Mouse (Mus musculus): Measurements from ENCODE around the gene Gm11011. TPM values are rescaled to one million over a fixed set of nuclear protein-coding genes. Genes with fewer than 3 reads are reported as not detected.
"Not testable (repeated sequence)": the region's sequence is repeated elsewhere in the genome, so short reads cannot be mapped to it uniquely, and the experiment has no call there.

The Gm11011 gene
- not detected in 2 replicates for total RNA-seq (2014; rRNA removed)
- not detected in 2 replicates for polyA plus RNA-seq (2015; fragmentation: Nextera tagmentation; extraction: Ambion mirVana)

DNA sequence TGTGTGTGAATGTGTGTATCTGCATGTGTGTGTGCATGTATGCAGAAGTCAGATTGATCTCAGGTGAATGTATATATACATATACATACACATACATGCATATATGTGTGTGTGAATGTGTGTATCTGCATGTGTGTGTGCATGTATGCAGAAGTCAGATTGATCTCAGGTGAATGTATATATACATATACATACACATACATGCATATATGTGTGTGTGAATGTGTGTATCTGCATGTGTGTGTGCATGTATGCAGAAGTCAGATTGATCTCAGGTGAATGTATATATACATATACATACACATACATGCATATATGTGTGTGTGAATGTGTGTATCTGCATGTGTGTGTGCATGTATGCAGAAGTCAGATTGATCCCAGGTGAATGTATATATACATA lies at the start of gene Gm11011:
TSS of gene Gm11011 (minus strand) at position 101 of the 400 bp plus-strand sequence.
- not testable (repeated sequence) for H3K4me1 ChIP-seq (ENCODE audit: insufficient read depth, low read length); H3K36me3 ChIP-seq (ENCODE audit: insufficient read depth, low read length); H3K27ac ChIP-seq (ENCODE audit: low read depth, low read length); DNase-seq (ENCODE audit: low spot score); H3K4me3 ChIP-seq (ENCODE audit: low read depth, low read length); H3K27me3 ChIP-seq (ENCODE audit: insufficient read depth, low read length); H3K9me3 ChIP-seq (ENCODE audit: low read length); ATAC-seq (ENCODE audit: low FRiP score); H3K9ac ChIP-seq (replicated peaks; ENCODE audit: low read length, poor library complexity, severe bottlenecking); H3K4me2 ChIP-seq (ENCODE audit: low read depth, low read length, poor library complexity, severe bottlenecking)

DNA sequence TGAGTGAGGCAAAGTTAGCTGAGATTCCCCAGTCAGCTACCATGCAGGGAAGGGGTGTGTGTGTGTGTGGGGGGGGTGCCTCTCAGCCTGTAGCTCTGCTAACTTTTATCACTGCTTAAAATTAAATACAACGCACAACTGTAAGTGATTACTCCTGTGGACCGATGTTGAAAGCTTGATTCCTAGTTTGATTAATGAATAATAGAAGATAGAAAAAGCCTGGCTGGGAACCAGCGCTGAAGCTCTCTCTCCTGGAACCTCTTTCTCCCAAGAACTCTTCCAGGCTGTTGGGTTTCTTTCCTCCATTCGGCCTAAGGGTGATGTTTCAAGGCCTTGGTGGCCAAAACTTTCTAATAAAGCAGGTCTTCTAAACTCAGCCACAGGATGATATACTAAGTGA lies 48.9 kb upstream of the Gm11011 start:
- Histone ChIP-seq H3K9me3 (ENCODE audit: low read length) (no peaks in the 10 kb centered on the region), H3K4me2 (ENCODE audit: low read depth, low read length, poor library complexity, severe bottlenecking) (peak overlapping the region; percentile 96), H3K9ac (replicated peaks; ENCODE audit: low read length, poor library complexity, severe bottlenecking) (0 out of 2 replicates have a peak overlapping the region, but pooled peaks have one; percentile 10), H3K4me3 (ENCODE audit: low read depth, low read length) (peak overlapping the region; percentile 72), H3K36me3 (ENCODE audit: insufficient read depth, low read length) (no peaks in the 10 kb centered on the region), H3K27ac (ENCODE audit: low read depth, low read length) (no peak overlapping the region), H3K27me3 (ENCODE audit: insufficient read depth, low read length) (no peaks in the 10 kb centered on the region), H3K4me1 (ENCODE audit: insufficient read depth, low read length) (peaks cover 5% of the 10 kb centered on the region; the same call in 1 of the 2 replicates)
- no peak for ATAC-seq (ENCODE audit: low FRiP score)
- no peak for TF ChIP-seq CTCF (IDR thresholded peaks at IDR 0.05)
- 66% methylated on average over 4 of the region's 4 CpGs for WGBS
- DNase-seq (ENCODE audit: low spot score), result no peak

DNA sequence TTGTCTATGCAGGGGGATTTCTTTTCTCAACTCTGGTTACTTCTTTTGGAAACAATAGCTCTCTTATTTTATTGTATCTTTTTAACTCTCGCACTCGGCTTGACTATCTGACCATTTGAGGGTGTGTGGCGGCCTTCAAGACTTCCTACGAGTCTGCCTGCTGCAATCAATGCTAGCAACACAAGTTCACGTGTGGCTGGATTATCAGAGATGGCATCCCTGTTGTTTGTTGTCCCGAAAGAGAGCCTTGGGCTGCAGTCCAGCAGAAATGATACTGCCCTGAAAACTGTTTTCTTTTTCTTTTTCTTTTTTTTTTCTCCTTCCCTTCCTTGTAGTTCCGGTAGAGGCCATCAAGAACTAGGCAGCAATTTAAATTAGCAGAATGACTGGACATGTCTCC lies 47.9 kb upstream of the Gm11011 start:
- Histone ChIP-seq H3K9ac (replicated peaks; ENCODE audit: low read length, poor library complexity, severe bottlenecking) (no peak overlapping the region; the same call in 1 of the 2 replicates), H3K27ac (ENCODE audit: low read depth, low read length) (no peak overlapping the region), H3K27me3 (ENCODE audit: insufficient read depth, low read length) (no peaks in the 10 kb centered on the region), H3K4me3 (ENCODE audit: low read depth, low read length) (peak overlapping the region; percentile 72), H3K36me3 (ENCODE audit: insufficient read depth, low read length) (no peaks in the 10 kb centered on the region), H3K9me3 (ENCODE audit: low read length) (no peaks in the 10 kb centered on the region), H3K4me2 (ENCODE audit: low read depth, low read length, poor library complexity, severe bottlenecking) (peak overlapping the region; percentile 96), H3K4me1 (ENCODE audit: insufficient read depth, low read length) (peaks cover 5% of the 10 kb centered on the region; the same call in 1 of the 2 replicates)
- no peak for ATAC-seq (ENCODE audit: low FRiP score)
- no peak for DNase-seq (ENCODE audit: low spot score)
- 41% methylated on average over 7 of the region's 7 CpGs for WGBS
- no peak for TF ChIP-seq CTCF (IDR thresholded peaks at IDR 0.05)

DNA sequence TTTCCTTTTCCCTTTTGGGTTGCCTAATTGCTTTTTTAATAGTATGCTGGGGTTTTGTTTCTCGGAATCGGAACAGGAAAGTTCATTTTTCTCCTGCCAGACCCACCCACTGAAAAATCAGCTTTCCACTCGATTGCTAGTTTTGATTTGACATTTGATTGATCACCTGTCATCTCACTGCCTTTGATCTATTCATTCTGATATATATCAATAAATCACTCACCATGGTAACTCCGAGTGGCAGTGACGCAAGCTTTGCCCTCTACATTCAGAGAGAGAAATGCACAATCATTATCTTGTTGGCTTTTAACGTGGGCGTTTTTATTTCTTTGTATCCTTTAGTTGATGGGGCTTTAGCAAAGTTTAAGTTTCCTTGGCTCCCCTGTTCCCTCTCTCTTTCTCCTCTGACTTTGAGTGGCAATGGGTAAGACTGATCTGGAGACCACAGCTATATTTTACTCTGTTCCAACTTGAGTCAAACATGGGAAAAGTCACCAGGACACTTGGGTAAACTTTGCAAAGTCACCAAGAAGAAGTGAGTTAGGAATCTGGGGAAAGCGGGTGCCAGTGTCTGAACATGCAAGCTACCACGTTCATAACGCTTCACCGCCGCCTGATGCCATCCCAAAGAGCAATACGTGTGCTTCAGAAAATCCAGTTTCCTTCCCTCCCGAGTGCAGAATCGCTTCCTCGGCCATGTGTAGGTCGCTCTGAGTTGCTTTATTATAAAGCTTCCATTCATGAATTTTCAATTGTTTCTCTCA lies 47.3 kb upstream of the Gm11011 start:
- ATAC-seq (ENCODE audit: low FRiP score), result no peak
- H3K4me3 ChIP-seq (ENCODE audit: low read depth, low read length), result peak overlapping the region; percentile 72
- H3K9me3 ChIP-seq (ENCODE audit: low read length), result no peaks in the 10 kb centered on the region
- WGBS, result 40% methylated on average over 17 of the region's 17 CpGs
- TF ChIP-seq CTCF (IDR thresholded peaks at IDR 0.05), result no peak
- H3K36me3 ChIP-seq (ENCODE audit: insufficient read depth, low read length), result no peaks in the 10 kb centered on the region
- H3K4me1 ChIP-seq (ENCODE audit: insufficient read depth, low read length), result peaks cover 5% of the 10 kb centered on the region; the same call in 1 of the 2 replicates
- no peak for DNase-seq (ENCODE audit: low spot score)
- peak overlapping the region; percentile 96 for H3K4me2 ChIP-seq (ENCODE audit: low read depth, low read length, poor library complexity, severe bottlenecking)
- no peak overlapping the region for H3K27ac ChIP-seq (ENCODE audit: low read depth, low read length)
- peak overlapping the region; percentile 5; the same call in 1 of the 2 replicates for H3K9ac ChIP-seq (replicated peaks; ENCODE audit: low read length, poor library complexity, severe bottlenecking)
- H3K27me3 ChIP-seq (ENCODE audit: insufficient read depth, low read length), result no peaks in the 10 kb centered on the region

DNA sequence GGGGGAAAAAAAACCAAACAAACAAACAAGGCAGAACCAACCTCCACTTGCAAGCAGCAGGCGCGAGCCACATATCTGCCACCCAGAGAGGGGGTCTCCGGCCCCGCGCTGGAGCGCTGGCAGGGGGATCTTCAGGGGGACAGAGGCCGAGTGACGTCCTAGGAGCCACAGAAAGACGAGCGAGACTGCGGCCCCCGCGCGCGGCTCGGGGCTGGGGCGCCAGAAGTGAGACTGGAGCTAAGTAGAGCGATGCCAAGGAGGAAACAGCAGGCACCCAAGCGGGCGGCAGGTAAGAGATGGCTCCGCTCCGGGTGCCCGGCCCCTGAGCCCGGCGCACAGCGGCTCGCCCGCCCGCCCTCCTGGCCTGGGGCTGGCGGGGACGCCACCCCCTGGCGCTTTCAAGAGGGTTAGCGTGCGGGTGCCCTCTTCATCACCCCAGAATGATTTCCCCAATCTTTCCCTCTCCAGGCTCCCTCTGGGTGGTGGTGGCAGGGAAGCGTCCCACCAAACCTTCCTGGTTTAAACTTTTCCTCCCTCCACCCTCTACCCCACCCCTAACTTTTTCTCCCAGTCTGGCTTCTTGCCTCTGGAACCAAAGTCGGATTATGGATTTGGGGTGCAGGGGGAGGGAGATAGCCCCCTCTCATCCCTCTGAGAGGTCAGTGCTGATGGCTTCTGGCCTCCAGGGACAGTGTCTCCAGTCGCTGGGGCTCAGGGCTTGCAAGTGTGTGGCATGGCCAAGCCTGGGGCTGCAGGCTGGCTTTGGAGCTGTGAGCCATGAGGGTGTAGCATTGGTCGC lies 46.1 kb upstream of the Gm11011 start:
- 1% methylated on average over 32 of the region's 38 CpGs for WGBS
- Histone ChIP-seq H3K27ac (ENCODE audit: low read depth, low read length) (peak overlapping the region; percentile 70), H3K4me1 (ENCODE audit: insufficient read depth, low read length) (peaks cover 5% of the 10 kb centered on the region; the same call in 1 of the 2 replicates), H3K9me3 (ENCODE audit: low read length) (no peaks in the 10 kb centered on the region), H3K4me2 (ENCODE audit: low read depth, low read length, poor library complexity, severe bottlenecking) (peak overlapping the region; percentile 96), H3K9ac (replicated peaks; ENCODE audit: low read length, poor library complexity, severe bottlenecking) (peak overlapping the region; percentile 77), H3K4me3 (ENCODE audit: low read depth, low read length) (peak overlapping the region; percentile 72), H3K36me3 (ENCODE audit: insufficient read depth, low read length) (no peaks in the 10 kb centered on the region), H3K27me3 (ENCODE audit: insufficient read depth, low read length) (no peaks in the 10 kb centered on the region)
- no peak for TF ChIP-seq CTCF (IDR thresholded peaks at IDR 0.05)
- ATAC-seq (ENCODE audit: low FRiP score) (no peak), DNase-seq (ENCODE audit: low spot score) (no peak)

Measured in midbrain, postnatal 0 days (tissue).